Mouse (Mus musculus) kidney, adult 2 months (tissue): ENCODE measurements around the gene Sult1a1. TPM values are rescaled to one million over a fixed set of nuclear protein-coding genes. Genes with fewer than 3 reads are reported as not detected.
A peak's percentile ranks its signal among the peaks of the same experiment; 100 is the strongest.

ENCODE experiments used
- DNase-seq: peaks from one replicate; pipeline ENCODE4 v3.0.0; 2021
- H3K27ac ChIP-seq: fragments of 200-500 bp; 2 replicates; pipeline ENCODE4 v1.5.1; 2012; ENCODE audit warnings: low read depth, low read length, control low read depth, inconsistent platforms; ENCODE audit not compliant: insufficient read depth
- H3K27me3 ChIP-seq: fragments of 200-500 bp; replicated peaks from 2 replicates; pipeline ENCODE4 v1.6.1; 2012; ENCODE audit warnings: mild to moderate bottlenecking, moderate library complexity, low read length, inconsistent platforms; ENCODE audit not compliant: control insufficient read depth, insufficient read depth
- H3K36me3 ChIP-seq: fragments of 200-500 bp; 2 replicates; pipeline ENCODE4 v1.6.1; 2012; ENCODE audit warnings: mild to moderate bottlenecking, moderate library complexity, low read length, inconsistent platforms; ENCODE audit not compliant: control insufficient read depth, insufficient read depth
- H3K4me1 ChIP-seq: fragments of 200-500 bp; 2 replicates; pipeline ENCODE4 v1.6.1; 2011; ENCODE audit warnings: low read length; ENCODE audit not compliant: control insufficient read depth, insufficient read depth
- H3K4me3 ChIP-seq: fragments of 200-500 bp; 2 replicates; pipeline ENCODE4 v1.5.1; 2011; ENCODE audit warnings: mild to moderate bottlenecking, low read depth, low read length, control low read depth; ENCODE audit not compliant: insufficient read depth
- CTCF ChIP-seq: fragments of 200-500 bp; conservative IDR thresholded peaks from 2 replicates; pipeline ENCODE4 v1.5.1; 2011; ENCODE audit warnings: low read depth, mild to moderate bottlenecking, control low read depth, low read length, moderate library complexity, mixed read lengths; ENCODE audit not compliant: insufficient read depth, insufficient read length
- POLR2A ChIP-seq: fragments of 200-500 bp; IDR thresholded peaks from one replicate; pipeline ENCODE4 v1.6.1; 2011; ENCODE audit warnings: low read depth, low read length, control low read depth
- WGBS: fragments of 180-500 bp; shearing (Covaris S2); methylation state at CpG from one replicate; pipeline ENCODE4 v1.1.7; 2018; 5-methylcytosine and 5-hydroxymethylcytosine counted together
- polyA plus RNA-seq: library from polyadenylated mRNA; depleted of rRNA; stranded (reverse); fragments of >200 nt; gene quantifications from 2 replicates; pipeline ENCODE4 v1.2.3, GENCODE M21; 2012

The Sult1a1 gene
- polyA plus RNA-seq, 1 experiment, result 29.0 TPM

DNA sequence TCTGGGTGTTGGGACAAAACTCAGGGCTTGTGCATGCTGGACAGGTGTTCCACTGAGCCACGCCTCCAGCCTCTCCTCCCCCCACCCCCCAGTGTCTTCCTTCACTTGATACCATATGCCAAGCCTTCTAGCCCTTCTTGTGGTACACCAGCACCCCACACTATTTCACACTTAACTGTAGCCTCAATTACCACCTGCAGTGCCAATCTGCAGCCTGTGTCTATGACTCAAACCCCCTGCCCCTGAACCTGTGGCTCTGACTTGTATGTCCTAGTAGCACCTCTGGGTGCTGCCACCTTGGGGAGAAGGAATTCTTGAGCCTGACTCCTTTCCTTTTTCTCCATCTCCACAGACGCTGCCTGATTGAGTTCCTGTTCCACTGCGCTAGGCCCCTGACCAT, 35.7 kb upstream of the Sult1a1 start:
- 85% methylated on average over 3 of the region's 3 CpGs for WGBS

DNA sequence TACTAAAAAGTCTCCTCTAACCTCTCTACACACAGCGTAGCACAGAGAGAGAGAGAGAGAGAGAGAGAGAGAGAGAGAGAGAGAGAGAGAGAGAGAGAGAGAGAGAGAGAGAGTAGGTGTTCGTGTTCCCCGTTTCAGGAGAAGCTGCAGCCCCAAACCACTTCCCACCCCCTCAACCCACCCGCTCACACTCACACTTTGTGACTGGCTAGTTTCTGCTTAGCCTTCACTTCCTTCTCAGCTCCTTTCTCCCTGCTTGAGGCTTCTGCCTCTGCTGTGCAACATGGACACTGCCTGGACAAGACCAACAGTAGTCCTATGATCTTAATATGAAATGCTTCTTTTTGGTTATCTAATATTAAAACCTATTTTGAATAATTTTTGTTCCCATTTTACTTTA, 34.0 kb upstream of the Sult1a1 start:
- no peak overlapping the region for H3K27ac ChIP-seq
- no peak for TF ChIP-seq POLR2A
- no peak for TF ChIP-seq CTCF

More for the DNA sequence above, 35.7 kb upstream of the Sult1a1 start:
- no peak overlapping the region for H3K4me3 ChIP-seq
- H3K27ac ChIP-seq, result no peak overlapping the region
- no peaks in the 10 kb centered on the region for H3K4me1 ChIP-seq
- TF ChIP-seq CTCF (no peak), POLR2A (no peak)
- DNase-seq, result no peak
- H3K27me3 ChIP-seq, result no peaks in the 10 kb centered on the region
- H3K36me3 ChIP-seq, result no peaks in the 10 kb centered on the region

DNA sequence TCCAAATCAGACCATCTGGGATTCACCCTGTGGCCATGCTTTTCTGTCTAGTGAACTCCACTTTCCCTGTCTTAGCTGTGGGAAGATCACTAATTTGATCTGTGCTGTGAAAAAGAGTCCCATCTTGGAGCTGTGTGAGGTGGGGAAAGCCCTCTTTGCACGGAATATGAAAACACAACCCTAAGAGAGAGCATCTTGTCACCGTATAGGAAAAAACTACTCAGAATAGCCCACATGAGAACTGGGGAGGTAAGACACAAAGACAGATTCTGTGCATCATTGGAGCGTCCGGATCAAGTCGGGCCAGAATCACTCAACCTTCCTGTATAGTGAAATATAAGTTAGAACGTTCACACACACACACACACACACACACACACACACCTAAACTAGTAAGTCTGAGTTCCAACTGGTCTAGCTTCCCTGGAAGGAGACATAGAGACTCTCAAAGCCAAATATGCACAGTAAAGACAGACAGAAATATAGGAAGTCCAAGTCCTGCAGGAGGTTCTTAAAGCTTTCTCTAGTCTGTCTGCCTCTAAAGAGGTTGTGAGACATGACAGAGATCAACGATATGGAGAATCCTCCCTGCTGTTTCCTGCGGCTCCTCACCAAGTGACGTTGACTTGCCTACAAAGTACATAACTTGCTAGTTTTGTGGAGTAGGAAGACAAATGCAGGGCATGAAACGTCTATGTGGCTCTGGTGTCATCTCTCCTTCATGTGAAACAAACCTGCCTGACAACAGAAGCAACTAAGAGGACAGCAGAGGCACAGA, 32.1 kb upstream of the Sult1a1 start:
- Histone ChIP-seq H3K36me3 (no peaks in the 10 kb centered on the region), H3K27ac (no peak overlapping the region), H3K4me3 (no peak overlapping the region), H3K27me3 (0 out of 2 replicates have a peak, but pooled peaks cover 2% of the 10 kb centered on the region), H3K4me1 (no peaks in the 10 kb centered on the region)
- WGBS, result 81% methylated on average over 10 of the region's 10 CpGs
- no peak for TF ChIP-seq CTCF
- no peak for TF ChIP-seq POLR2A
- no peak for DNase-seq

More for the DNA sequence above, 34.0 kb upstream of the Sult1a1 start:
- no peak overlapping the region for H3K4me3 ChIP-seq
- no peaks in the 10 kb centered on the region for H3K4me1 ChIP-seq
- no peaks in the 10 kb centered on the region for H3K36me3 ChIP-seq
- no peak for DNase-seq
- 79% methylated on average over 4 of the region's 4 CpGs for WGBS
- H3K27me3 ChIP-seq, result no peaks in the 10 kb centered on the region

DNA sequence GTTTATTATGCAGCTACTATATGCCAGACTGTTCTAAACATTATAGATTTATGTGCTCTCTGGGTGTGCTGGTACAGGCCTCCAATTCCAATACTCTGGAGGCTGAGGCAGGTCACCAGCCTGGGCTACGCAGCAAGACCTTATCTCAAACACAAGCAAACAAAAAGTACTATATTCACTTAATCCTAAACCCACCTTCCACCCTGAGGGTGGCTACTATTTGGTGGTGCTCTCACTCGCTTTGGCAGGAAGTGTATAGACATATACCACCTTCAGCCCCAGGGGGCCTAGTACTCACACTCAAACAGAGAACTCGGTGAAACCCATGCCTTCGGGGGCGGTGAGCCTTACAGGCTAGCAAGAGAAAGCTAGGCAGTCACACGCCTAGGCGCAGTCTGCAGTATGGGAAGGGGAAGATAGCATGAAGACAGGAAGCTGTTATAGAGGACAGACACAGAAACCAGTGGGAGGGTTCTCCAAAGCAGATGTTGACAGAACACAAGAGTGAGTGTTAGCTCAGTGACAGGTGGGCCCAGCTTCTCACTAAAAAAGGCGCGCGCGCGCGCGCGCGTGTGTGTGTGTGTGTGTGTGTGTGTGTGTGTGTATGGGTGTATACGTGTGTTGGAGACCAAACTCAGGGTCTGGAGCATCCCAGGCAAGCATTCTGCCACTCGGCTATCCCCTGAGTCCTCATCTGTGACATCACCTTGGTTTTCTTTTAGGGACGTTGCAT, 31.4 kb upstream of the Sult1a1 start, which contains the start of gene Coro1a:
Gene Coro1a (minus strand): TSS at position 346 of the 733 bp plus-strand sequence.
- WGBS, result 84% methylated on average over 19 of the region's 19 CpGs
- Histone ChIP-seq H3K4me1 (no peaks in the 10 kb centered on the region), H3K36me3 (no peaks in the 10 kb centered on the region), H3K4me3 (no peak within 1 kb of the TSS), H3K27ac (no peak within 1 kb of the TSS), H3K27me3 (0 out of 2 replicates have a peak, but pooled peaks cover 2% of the 10 kb centered on the region)
- TF ChIP-seq CTCF (no peak), POLR2A (no peak)
- DNase-seq, result no peak

DNA sequence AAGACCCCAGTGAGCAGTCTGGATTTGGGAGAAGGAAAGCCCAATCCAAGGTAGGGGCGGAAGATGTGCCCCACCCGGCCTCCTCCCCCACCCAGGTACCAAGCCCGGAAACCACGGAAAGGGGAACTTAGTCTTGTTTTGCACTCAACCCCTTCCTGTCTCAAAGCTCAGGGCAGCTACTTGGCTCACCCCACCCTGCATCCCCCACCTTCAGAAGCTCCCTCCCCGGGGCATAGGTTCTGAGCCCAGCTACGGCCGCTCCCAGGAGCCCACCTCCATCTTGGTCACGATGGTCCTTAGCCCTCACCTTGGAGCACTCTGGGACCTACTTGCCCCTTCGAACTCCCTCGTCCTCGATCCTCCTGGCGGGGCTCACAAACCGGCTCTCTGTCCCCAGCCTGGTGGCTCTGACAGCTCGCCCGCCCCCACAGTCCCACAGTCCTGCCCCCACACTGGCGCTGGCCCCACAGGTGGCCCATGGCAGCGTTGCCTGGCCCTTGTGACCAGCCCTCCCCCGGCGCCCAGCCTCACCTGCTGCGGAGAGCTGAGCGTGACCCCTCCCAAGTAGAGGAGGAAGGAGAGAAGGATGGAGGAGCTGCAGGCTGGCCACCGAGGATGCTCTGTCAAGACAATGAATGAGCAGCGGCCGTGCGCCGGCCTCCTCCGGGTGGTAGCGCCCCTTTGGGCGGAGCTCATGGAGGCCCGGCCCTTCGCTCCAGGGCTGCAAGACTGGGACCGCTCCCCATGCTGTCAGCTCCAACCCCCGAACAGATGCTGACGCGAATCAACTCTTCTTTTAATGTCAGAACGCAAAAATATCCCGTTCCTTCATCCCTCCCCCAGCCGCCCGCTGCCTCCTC, 28.1 kb upstream of the Sult1a1 start:
- WGBS, result 4% methylated on average over 39 of the region's 39 CpGs
- DNase-seq, result peak; percentile 51
- no peak overlapping the region for H3K27ac ChIP-seq

DNA sequence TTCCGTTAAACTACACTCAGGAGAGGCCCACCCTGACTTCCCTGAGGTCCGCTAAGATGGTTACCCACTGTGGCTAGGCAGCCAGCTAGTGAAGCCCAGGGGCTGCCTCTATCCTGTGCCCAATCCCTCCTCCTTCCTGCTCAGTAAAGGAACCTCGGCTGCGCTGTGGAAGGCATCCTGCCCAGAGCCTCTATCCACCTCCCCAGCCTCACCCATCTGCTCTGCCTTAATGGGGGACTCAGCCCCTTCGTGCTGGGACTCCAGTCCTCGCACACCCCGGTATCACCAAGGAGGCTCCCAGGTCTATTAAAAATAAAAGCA, 27.5 kb upstream of the Sult1a1 start:
- TF ChIP-seq CTCF (no peak), POLR2A (no peak)
- no peak for DNase-seq
- no peaks in the 10 kb centered on the region for H3K36me3 ChIP-seq
- no peak overlapping the region for H3K27ac ChIP-seq
- H3K4me1 ChIP-seq, result no peaks in the 10 kb centered on the region
- peak overlapping the region; percentile 20; the same call in 1 of the 2 replicates for H3K4me3 ChIP-seq
- H3K27me3 ChIP-seq, result 0 out of 2 replicates have a peak, but pooled peaks cover 2% of the 10 kb centered on the region
- 27% methylated on average over 7 of the region's 7 CpGs for WGBS

More for the DNA sequence above, 28.1 kb upstream of the Sult1a1 start:
- Histone ChIP-seq H3K36me3 (no peaks in the 10 kb centered on the region), H3K4me1 (no peaks in the 10 kb centered on the region), H3K27me3 (0 out of 2 replicates have a peak, but pooled peaks cover 2% of the 10 kb centered on the region), H3K4me3 (peak overlapping the region; percentile 25)
- no peak for TF ChIP-seq POLR2A
- TF ChIP-seq CTCF, result no peak
